Mouse (Mus musculus): ENCODE measurements at regions not wholly inside any gene's neighbourhood (a gene's known extent, or its start where the extent isn't known, plus 50 kb on each side); places are given as distances from the start of the nearest gene placed in this dataset.

DNA sequence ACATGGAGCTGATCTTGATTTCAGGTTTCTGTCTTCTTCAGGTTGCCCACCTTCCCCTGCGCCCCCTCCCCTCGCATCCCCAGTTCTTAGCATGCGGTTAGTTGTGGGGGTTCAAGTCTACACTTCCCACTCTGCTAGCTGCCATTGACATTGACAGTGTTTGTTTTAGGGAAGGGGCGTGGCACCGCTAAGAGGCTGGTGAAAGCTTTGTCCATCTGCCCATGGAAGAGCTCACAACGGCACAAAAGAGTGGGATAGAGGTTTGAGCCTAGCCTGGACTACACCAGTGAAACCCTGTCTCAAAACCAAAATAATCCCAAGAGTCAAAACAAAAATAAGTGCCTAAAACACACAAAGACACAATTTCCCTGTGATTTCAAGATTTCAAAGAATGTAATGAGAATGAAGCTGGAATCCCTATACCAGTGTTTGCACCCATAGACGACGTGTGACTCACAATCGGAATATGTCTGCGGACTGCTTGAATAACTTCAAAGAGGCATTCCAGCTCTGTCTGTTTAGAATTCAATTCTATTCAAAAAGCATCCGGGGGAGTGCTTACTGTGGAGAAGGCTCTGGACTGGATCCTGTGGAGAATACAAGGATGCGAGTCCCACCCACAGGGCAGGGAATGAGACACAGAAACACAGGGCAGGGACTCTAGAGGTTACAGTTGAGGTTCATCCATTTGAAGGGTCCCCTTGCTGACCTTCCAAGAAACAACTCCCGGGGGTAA is 295.5 kb upstream of the Gm4791 start:
- Histone ChIP-seq H3K4me3 (no peak overlapping the region), H3K4me2 (ENCODE audit: low read depth) (no peak overlapping the region), H3K27me3 (ENCODE audit: control insufficient read depth, insufficient read depth, insufficient read length) (no peaks in the 10 kb centered on the region), H3K36me3 (ENCODE audit: control insufficient read depth, insufficient read depth) (no peaks in the 10 kb centered on the region), H3K79me2 (ENCODE audit: control insufficient read depth, insufficient read depth) (no peaks in the 10 kb centered on the region), H3ac (ENCODE audit: control insufficient read depth, insufficient read length) (no peak overlapping the region)
- TF ChIP-seq TCF12 (IDR thresholded peaks at IDR 0.05; ENCODE audit: insufficient read depth, poor library complexity, severe bottlenecking) (no peak), CEBPB (IDR thresholded peaks at IDR 0.05; ENCODE audit: insufficient read depth, poor library complexity, severe bottlenecking) (no peak), MYOD1 (IDR thresholded peaks at IDR 0.05; ENCODE audit: control insufficient read depth in 1 of 3, insufficient read length in 2 of 3, low read depth in 2 of 3) (no peak), E2F4 (IDR thresholded peaks at IDR 0.05; ENCODE audit: insufficient read depth) (no peak), MYOG (IDR thresholded peaks at IDR 0.05; ENCODE audit: control insufficient read depth in 1 of 3, insufficient read depth in 1 of 3, insufficient read length in 2 of 3, low read depth in 2 of 3) (no peak)

GRCm38 (mm10) chr9:46702053-46702900 is 296.3 kb upstream of the Gm4791 start:
- Histone ChIP-seq H3K4me2 (ENCODE audit: low read depth) (no peak overlapping the region), H3K4me3 (no peak overlapping the region), H3K27me3 (ENCODE audit: control insufficient read depth, insufficient read depth, insufficient read length) (no peaks in the 10 kb centered on the region), H3K36me3 (ENCODE audit: control insufficient read depth, insufficient read depth) (no peaks in the 10 kb centered on the region), H3ac (ENCODE audit: control insufficient read depth, insufficient read length) (no peak overlapping the region), H3K79me2 (ENCODE audit: control insufficient read depth, insufficient read depth) (no peaks in the 10 kb centered on the region)
- TF ChIP-seq REST (IDR thresholded peaks at IDR 0.05; ENCODE audit: insufficient read depth, insufficient read length) (no peak), MYOD1 (IDR thresholded peaks at IDR 0.05; ENCODE audit: control insufficient read depth in 1 of 3, insufficient read length in 2 of 3, low read depth in 2 of 3) (no peak), CEBPB (IDR thresholded peaks at IDR 0.05; ENCODE audit: insufficient read depth, poor library complexity, severe bottlenecking) (no peak), TCF12 (IDR thresholded peaks at IDR 0.05; ENCODE audit: insufficient read depth, poor library complexity, severe bottlenecking) (no peak)

DNA sequence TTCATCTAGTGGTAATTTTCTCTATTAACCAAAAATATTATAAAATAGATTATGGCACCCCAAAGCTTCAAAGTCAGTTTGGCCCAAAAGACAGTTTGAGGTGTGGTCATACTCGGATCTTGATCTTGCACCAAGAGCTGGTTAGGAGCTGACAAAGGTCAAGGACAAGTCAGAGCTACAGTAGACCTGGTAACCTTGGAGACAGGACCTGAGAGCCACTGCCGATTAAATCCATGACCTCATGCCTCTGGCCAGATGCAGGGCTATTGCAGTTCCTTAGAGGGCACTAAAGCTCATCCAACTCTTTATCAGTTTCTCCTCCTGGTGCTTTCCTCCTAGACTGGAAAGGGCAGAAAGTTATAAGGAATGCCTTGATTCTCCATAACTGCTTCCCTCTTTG is 302.4 kb upstream of the Gm4791 start:
- no peak overlapping the region for H3ac ChIP-seq (ENCODE audit: control insufficient read depth, insufficient read length)
- no peak for TF ChIP-seq MYOD1 (IDR thresholded peaks at IDR 0.05; ENCODE audit: control insufficient read depth in 1 of 3, insufficient read length in 2 of 3, low read depth in 2 of 3)
- TF ChIP-seq POLR2AphosphoS2 (IDR thresholded peaks at IDR 0.05; ENCODE audit: insufficient read length, low read depth) = no peak
- TF ChIP-seq TCF3 (IDR thresholded peaks at IDR 0.05; ENCODE audit: insufficient read length, low read depth) = no peak
- no peak for TF ChIP-seq MAX (IDR thresholded peaks at IDR 0.05; ENCODE audit: low read depth)
- no peak for TF ChIP-seq SRF (IDR thresholded peaks at IDR 0.05; ENCODE audit: control insufficient read depth, insufficient read length, low read depth)
- no peak for TF ChIP-seq TCF12 (IDR thresholded peaks at IDR 0.05; ENCODE audit: insufficient read depth, poor library complexity, severe bottlenecking)
- no peak for TF ChIP-seq REST (IDR thresholded peaks at IDR 0.05; ENCODE audit: insufficient read depth, insufficient read length)
- TF ChIP-seq USF1 (IDR thresholded peaks at IDR 0.05; ENCODE audit: low read depth) = no peak
- no peak for TF ChIP-seq POLR2A (IDR thresholded peaks at IDR 0.05; ENCODE audit: insufficient read length, low read depth)
- no peak for TF ChIP-seq CEBPB (IDR thresholded peaks at IDR 0.05; ENCODE audit: insufficient read depth, poor library complexity, severe bottlenecking)
- no peak for TF ChIP-seq MYOG (IDR thresholded peaks at IDR 0.05; ENCODE audit: control insufficient read depth in 1 of 3, insufficient read depth in 1 of 3, insufficient read length in 2 of 3, low read depth in 2 of 3)
- no peak for TF ChIP-seq E2F4 (IDR thresholded peaks at IDR 0.05; ENCODE audit: insufficient read depth)
- H3K4me3 ChIP-seq = no peak overlapping the region
- H3K79me2 ChIP-seq (ENCODE audit: control insufficient read depth, insufficient read depth) = no peaks in the 10 kb centered on the region
- no peak overlapping the region for H3K4me2 ChIP-seq (ENCODE audit: low read depth)
- H3K27me3 ChIP-seq (ENCODE audit: control insufficient read depth, insufficient read depth, insufficient read length) = no peaks in the 10 kb centered on the region
- H3K36me3 ChIP-seq (ENCODE audit: control insufficient read depth, insufficient read depth) = no peaks in the 10 kb centered on the region

- Histone ChIP-seq H3K79me2 (ENCODE audit: control insufficient read depth, insufficient read depth) (no peaks in the 10 kb centered on the region), H3K27me3 (ENCODE audit: control insufficient read depth, insufficient read depth, insufficient read length) (no peaks in the 10 kb centered on the region), H3ac (ENCODE audit: control insufficient read depth, insufficient read length) (no peak overlapping the region), H3K36me3 (ENCODE audit: control insufficient read depth, insufficient read depth) (no peaks in the 10 kb centered on the region), H3K4me3 (no peak overlapping the region), H3K4me2 (ENCODE audit: low read depth) (no peak overlapping the region)
- TF ChIP-seq SRF (IDR thresholded peaks at IDR 0.05; ENCODE audit: control insufficient read depth, insufficient read length, low read depth) (no peak), USF1 (IDR thresholded peaks at IDR 0.05; ENCODE audit: low read depth) (no peak), CEBPB (IDR thresholded peaks at IDR 0.05; ENCODE audit: insufficient read depth, poor library complexity, severe bottlenecking) (no peak), MYOG (IDR thresholded peaks at IDR 0.05; ENCODE audit: control insufficient read depth in 1 of 3, insufficient read depth in 1 of 3, insufficient read length in 2 of 3, low read depth in 2 of 3) (no peak), REST (IDR thresholded peaks at IDR 0.05; ENCODE audit: insufficient read depth, insufficient read length) (no peak), TCF12 (IDR thresholded peaks at IDR 0.05; ENCODE audit: insufficient read depth, poor library complexity, severe bottlenecking) (no peak), E2F4 (IDR thresholded peaks at IDR 0.05; ENCODE audit: insufficient read depth) (no peak), MYOD1 (IDR thresholded peaks at IDR 0.05; ENCODE audit: control insufficient read depth in 1 of 3, insufficient read length in 2 of 3, low read depth in 2 of 3) (no peak)
Measured at GRCm38 (mm10) chr9:46689331-46689730, 309.2 kb upstream of the Gm4791 start.
